Mouse (Mus musculus) urinary bladder, postnatal 0 days (tissue): ENCODE measurements around the gene Sec24a. TPM values are rescaled to one million over a fixed set of nuclear protein-coding genes. Genes with fewer than 3 reads are reported as not detected.

Source experiments
- polyA plus RNA-seq: library from polyadenylated mRNA; unstranded; fragments of >200 nt; fragmentation: Nextera tagmentation; extraction: Ambion mirVana; gene quantifications from 2 replicates; pipeline ENCODE4 v1.2.1, GENCODE M21; 2015

The Sec24a gene
- polyA plus RNA-seq, result 9.7 and 12.4 TPM in 2 replicates

GRCm38 (mm10) chr11:51763213-51763907 is at the start of gene Sec24a, which contains the start of gene Sar1b:
TSS of gene Sec24a (minus strand) at chr11:51763634.
TSS of gene Sar1b (plus strand) at chr11:51763687.

GRCm38 (mm10) chr11:51688330-51689328 is 74.8 kb downstream of the Sec24a start, which contains the start of gene 0610009B22Rik:
TSS of gene 0610009B22Rik (minus strand) at chr11:51688874.

GRCm38 (mm10) chr11:51650691-51651515 is 112.5 kb downstream of the Sec24a start, which contains the start of the genes N4bp3 and D930048N14Rik:
TSS of gene N4bp3 (minus strand) at chr11:51650842.
TSS of gene D930048N14Rik (plus strand) at chr11:51650954.

Other genes starting within 250 kb of the Sec24a start
- 14.8 and 15.4 TPM in 2 replicates for gene Phykpl, start 178.9 kb downstream of the Sec24a start, polyA plus RNA-seq
- 179 and 199 TPM in 2 replicates for gene Hnrnpab, start 156.8 kb downstream of the Sec24a start, polyA plus RNA-seq
- gene Nhp2, start 143.9 kb downstream of the Sec24a start, polyA plus RNA-seq, result 84.4 and 92.2 TPM in 2 replicates
- 30.9 and 35.1 TPM in 2 replicates for gene Rmnd5b, start 127.7 kb downstream of the Sec24a start, polyA plus RNA-seq
- gene N4bp3, start 112.8 kb downstream of the Sec24a start, polyA plus RNA-seq, result 7.1 and 7.7 TPM in 2 replicates
- gene D930048N14Rik, start 112.7 kb downstream of the Sec24a start, polyA plus RNA-seq, result 1.7 and 1.9 TPM in 2 replicates
- 69.0 and 74.0 TPM in 2 replicates for gene 0610009B22Rik, start 74.8 kb downstream of the Sec24a start, polyA plus RNA-seq
- gene Sar1b, start 53 bp upstream of the Sec24a start, polyA plus RNA-seq, result 127 and 147 TPM in 2 replicates
- 1.1 and 1.4 TPM in 2 replicates for gene Jade2, start 94.0 kb upstream of the Sec24a start, polyA plus RNA-seq
- gene Cdkn2aipnl, start 204.0 kb upstream of the Sec24a start, polyA plus RNA-seq, result 39.8 and 46.2 TPM in 2 replicates
- gene Ube2b, start 237.1 kb upstream of the Sec24a start, polyA plus RNA-seq, result 202 and 227 TPM in 2 replicates
- gene Cdkl3, start 240.6 kb upstream of the Sec24a start, polyA plus RNA-seq, result 5.8 and 6.3 TPM in 2 replicates